Mouse (Mus musculus) adrenal gland (tissue): ENCODE data around the gene Fabp1.

Experiments used
- intact Hi-C: fragments of 180-260 bp; cut with DNase I; formaldehyde crosslinking; loops from one replicate; pipeline ENCODE4 v1.15.1; 2025
- long read RNA-seq, 2 experiments: library from polyadenylated mRNA; unstranded; transcript quantifications; one replicate each; pipeline ENCODE4 v2.0.0; 2020; ENCODE audit warnings: borderline replicate concordance in 1 of 2; ENCODE audit not compliant: insufficient replicate concordance in 1 of 2

The Fabp1 gene
- long read RNA-seq, experiment 1: 0 reads
- long read RNA-seq, experiment 2: 0 reads

DNA sequence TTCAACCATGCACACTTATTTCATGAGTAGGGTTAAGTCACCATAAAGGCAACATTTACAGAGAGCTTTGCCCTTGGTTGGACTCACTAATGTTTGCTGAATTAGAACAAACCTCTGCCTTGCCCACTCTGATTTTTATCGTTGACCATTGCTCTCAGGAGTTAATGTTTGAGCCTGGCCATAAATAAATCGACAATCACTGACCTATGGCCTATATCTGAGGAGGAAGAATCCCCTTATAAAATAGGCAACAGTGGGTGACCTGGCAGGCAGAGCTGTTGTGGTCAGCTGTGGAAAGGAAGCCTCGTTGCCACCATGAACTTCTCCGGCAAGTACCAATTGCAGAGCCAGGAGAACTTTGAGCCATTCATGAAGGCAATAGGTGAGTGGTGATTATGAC is at the start of gene Fabp1:
Fabp1 (plus strand) TSS at position 216 of the 400 bp plus-strand sequence.
- intact Hi-C loops: no loop called here

DNA sequence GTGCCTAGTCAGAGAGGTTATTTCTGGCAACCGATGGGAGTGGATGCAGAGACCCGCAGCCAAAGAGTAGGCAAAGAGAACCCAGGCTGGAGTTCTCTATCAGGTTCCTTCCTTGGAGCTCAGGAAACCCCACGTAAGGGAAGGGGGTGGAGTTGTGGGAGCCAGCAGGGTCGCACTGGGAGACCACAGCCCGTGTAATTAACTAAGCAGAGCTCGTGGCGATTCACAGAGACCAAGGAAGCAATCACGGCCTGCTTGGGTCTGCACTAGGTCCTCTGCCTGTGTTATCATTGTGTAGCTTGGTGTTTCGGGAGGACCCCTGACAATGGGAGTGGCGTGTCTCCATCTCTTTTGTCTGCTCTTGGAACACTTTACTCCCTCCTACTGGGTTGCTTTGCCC is 48.5 kb upstream of the Fabp1 start:
- intact Hi-C loops: no loop called here

DNA sequence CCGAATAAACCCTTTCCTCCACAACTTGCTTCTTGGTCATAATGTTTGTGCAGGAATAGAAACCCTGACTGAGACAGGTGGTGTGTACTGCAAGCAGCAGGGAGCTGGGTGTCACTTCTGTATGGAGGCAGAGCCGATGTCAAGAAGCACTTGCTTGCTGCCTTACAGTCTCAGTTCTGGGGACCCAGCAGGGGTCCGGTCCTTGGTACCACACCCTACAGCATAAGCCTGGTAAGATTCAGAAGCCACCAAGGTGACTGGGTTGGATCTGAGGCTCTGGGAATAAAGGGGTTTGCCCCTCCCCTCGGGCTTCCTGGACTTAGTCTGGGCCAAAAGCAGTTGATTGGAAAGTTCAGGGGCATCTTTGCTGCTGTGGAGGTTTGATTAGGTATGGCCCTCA is 46.1 kb upstream of the Fabp1 start:
- intact Hi-C loops: no loop called here

DNA sequence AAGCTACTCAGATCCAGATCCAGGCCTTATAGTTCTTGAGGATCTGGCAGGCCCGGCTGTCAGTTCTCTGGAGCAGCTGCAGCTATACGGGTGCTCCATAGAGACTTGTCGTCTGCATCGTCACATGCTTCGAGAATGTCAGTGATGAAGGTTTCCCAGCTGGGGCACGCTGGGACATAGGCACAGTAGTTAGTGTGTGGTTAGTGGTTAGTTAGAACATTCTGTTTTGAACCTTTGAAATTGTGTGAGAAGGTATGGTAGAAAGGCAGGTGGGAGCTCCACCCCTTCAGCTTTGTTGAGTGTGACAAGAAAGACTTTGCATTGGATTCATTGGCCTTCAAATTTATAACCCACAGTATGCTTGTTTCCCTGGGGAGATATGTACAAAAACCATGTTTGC is 44.8 kb upstream of the Fabp1 start:
- intact Hi-C loops: no loop called here

DNA sequence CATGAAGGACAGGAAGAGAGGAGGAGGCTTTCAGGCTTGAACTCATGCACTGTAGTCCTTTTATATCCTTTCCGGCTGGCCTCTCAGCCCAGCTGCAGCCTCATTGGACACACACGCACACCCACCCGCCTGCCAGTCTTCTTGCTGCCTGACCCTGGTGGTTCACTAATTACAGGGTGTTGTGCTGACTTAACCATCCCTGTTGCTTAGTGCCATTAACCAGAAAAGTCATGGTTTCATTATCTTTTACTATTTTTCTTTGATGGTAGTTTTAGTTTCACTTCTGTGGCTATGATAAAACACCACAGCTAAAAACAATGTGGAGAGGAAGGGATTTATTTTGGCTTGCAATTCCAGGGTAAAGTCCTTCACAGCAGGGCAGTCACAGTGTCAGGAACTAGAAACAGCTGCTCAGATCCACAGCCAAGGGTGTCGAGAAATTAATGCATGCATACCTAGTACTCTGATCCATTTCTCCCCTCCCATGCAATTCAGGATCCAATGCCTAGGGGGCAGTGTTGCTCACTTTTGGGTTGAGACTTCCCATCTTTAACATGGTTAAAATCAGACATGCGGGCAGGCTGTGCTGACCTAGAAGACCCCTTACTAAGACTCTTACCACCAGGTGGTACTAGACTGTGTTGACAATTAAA is 42.8 kb upstream of the Fabp1 start:
- intact Hi-C loops: no loop called here

DNA sequence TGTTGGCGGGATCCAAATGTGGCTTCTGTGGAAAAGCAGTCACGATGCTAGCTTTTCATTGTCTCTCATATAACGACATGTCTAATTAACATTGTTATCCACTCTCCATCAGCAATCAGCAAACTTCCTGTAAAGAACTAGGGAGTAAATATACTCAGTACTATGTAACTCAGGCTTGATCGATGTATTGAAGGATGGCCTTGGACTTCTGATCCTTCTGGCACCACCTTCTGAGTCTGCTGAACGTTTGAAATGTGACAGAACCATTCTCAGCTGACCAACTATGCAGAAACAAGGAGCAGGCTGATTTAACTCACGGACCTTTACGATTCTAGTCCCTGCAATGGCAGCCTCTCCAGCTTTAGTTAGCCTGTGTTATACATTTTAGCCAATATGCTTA is 38.3 kb upstream of the Fabp1 start:
- intact Hi-C loops: loop anchor here (5.0 kb wide), 1 partner anchor 111 kb away; the partner anchor contains the start of gene Krcc1

DNA sequence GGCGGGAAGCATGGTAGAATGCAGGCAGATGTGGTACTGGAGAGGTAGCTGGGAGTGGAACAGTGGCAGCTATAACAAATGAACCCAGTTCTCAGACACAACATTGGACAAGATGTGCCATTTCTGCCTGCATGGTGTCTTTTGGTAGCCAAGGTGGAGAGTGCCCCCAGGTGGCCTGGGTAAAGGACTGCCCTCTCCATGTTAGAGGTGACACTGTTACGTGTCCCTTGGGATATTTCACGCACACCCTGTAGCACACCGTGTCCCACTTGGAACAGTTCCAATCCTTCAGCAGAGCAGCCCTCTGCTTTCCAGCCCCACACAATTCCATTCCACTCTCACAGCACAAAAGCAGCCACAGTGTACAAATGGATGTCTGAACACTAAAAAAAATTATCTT is 37.4 kb upstream of the Fabp1 start:
- intact Hi-C loops: loop anchor here (5.0 kb wide), 1 partner anchor 110 kb away; the partner anchor contains the start of gene Krcc1

DNA sequence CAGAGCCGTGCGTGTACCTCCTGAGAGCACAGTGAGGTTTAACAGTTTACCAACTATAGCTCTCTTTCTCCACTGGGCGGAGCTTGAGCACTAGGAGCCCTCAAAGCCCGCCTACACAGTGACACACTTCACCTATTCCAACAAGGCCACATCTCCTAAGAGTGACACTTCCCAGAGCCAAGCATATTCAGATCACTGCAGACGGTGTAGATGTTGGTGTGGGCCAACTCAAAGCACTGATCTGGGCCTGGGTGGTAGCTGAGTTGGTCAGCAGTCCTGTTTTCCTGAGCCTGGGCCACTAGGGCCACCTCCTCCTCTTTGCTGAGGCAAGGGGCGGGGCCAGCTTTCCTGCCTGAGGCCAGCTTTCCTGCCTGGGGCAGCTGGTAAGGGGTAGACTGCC is 35.2 kb upstream of the Fabp1 start:
- intact Hi-C loops: loop anchor here (5.0 kb wide), 1 partner anchor 108 kb away; the partner anchor contains the start of gene Krcc1

DNA sequence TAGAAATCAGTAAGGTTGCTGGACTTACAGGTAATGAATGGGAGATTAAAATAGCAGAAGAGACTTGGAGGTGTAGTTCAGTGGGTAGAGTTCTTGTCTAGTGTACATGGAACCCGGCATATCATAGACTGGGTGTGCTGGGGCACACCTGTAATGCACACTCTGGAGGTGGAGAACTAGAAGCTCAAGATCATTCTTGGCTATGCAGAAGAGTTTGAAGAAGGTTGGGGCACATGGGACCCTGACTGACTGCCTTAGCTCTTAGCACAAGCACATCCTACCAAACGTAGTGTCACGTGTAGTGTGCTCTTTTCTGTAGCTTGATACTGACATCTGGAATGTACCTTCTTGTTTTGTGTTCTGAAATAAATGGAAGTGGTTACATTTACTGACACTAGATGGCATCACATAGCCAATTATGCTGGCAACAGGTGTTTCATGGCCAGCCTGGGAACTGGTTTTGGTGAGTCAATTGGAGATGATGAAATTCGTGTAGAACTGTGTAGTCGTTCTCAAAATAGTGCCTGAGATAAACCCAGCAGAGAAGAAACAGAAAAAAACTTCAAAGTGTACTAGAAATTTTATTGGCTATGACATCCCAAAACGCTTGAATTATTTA is 33.0 kb upstream of the Fabp1 start:
- intact Hi-C loops: loop anchor here (5.0 kb wide), 2 partner anchors 236 to 636 kb away; no protein-coding TSS in a partner anchor

DNA sequence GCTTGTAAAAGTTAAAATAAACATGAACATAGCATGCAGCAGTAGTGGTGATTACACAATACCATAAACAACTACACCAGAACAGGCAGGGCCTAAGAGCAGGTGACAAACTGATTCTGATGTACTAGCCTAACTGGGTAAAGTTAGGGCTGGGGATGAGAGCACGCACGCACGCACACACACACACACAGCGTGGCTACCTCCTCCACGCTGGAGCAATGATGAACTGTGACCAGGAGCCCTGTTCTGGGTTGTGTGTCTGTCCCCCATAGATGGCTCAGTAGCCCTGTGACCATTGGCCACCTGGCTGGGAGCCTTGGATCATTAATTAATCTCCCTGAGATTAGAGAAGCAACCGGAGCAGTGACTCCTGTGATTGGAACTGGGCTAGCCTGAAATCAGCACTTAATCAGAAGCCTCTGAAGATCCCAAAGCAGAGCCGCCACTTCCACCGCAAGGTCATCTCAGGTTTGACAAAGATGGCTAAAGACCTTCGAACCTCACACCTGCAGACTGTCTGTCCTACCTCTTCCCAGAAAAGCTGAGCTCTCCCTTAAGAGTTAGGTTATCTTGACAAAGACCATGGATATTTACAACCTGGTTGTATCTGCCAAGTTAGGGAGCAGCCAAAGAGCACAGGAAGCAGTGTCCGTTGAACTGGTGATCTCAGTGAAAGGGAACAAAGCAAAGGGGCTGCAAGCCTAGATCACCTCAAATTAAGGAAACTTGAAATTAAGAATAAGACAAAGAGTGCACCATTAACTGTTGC is 26.6 kb upstream of the Fabp1 start:
- intact Hi-C loops: no loop called here

DNA sequence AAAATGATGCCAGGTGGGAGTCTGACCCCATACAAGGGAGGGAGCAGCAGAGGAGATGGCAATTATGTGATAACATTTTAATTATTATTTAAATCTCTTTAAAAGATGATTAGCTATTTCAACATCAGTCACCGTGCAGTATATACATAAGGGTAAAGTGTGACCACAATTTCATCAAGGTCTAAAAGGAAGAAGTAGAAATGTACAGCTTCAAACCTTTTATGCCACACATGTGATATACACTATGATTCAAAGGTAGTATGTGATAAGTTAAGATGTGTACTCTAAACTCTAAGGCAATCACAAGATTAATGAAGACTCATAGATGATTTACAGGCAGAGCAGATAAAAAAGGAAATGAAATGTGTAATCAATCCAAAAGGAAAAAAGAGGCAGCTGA is 19.0 kb upstream of the Fabp1 start:
- intact Hi-C loops: no loop called here

DNA sequence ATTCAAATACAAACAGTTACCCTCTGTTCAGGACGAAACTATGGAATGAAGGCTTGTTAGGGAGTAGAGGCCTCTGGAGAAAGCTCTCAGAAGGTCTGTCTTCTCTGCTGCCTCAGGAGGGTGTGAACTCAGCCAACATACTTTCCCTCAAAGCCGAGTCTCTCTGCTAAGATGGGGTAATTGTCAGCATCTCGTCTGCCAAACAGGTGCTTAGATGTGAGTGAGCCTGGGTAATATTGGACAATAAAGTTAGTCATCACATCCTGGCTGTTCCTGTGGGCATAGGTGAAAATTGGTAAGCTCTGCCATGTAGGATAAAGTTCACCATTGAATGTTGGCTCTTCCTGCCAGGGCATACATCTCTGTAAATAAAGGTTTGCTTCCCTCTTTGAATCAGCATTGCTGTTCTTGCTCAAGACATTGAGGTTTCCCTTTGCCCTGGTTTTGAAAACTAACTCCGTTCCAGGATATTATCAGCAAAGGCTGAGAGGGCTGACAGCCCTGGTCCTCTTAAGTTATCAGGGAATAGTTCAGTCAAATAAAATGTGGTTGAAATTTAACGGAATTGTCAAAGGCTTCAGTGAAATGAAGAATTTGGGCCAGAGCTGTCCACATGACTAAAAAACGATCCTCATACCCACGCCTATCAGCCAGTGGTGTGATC is 14.6 kb upstream of the Fabp1 start:
- intact Hi-C loops: no loop called here

DNA sequence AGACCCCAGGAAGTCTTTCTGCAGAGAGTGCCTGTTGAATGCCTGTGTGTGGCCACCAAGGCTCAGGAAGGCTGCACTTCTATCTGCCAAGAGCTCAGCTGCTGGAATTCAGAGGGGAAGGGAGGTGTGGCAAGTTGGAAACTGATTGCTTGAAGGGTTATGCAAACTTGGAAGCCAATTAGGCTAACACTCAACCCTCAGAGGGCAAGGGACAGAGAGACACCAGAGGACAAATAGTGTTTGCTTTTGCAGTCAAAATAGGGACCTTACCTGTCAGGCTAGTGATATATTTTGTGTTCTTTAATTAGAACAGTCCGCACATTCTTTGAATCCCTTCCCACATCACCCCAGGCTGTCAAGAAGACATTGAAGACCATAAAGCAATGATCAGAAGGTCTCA is 10.0 kb upstream of the Fabp1 start:
- intact Hi-C loops: no loop called here

DNA sequence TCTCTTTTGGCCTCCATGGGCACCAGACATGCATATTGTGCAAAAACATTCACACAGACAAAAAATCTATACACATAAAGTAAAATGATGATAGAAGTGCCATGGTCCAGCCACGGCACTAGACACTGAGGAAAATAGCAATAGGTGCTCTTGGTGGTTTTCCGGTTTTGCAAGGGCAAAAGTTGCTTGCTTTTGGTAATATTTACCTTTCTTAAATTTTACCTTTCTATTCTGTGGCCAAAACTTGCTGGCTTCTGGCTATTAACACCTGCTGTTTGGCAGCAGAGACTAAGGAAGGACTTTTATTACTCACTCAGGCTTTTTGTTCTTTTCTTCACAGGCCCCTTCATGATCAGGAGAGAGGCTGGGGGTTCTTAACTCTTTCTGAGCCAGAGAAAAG is 9.1 kb upstream of the Fabp1 start:
- intact Hi-C loops: no loop called here

DNA sequence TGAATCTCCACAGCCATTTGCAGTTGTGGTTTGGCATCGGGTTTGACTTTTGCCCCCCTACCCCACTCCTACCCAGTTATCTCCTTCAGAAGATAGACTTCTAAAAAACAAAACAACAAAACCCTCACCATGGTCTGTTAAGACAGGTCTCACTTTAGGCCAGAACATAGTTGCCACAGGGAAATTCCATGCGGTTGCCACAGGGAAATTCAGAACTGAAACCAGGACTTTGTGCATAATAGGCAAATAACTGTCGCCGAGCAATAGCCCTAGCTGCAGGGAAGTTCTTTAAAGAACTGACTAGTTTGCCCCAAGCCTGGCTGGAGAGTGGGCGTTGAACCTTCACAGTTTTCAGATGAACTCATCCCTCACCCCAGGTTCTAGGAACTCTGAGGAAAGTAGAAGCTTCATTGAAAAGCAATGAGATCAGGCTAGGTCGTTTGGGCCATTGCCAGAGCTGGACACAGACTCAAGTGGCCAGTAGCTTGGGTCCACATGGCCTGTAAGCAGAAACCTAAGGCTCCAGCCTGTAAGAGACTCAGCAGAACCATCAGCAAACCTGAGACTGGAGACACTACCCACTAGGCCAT is 6.4 kb upstream of the Fabp1 start:
- intact Hi-C loops: no loop called here

DNA sequence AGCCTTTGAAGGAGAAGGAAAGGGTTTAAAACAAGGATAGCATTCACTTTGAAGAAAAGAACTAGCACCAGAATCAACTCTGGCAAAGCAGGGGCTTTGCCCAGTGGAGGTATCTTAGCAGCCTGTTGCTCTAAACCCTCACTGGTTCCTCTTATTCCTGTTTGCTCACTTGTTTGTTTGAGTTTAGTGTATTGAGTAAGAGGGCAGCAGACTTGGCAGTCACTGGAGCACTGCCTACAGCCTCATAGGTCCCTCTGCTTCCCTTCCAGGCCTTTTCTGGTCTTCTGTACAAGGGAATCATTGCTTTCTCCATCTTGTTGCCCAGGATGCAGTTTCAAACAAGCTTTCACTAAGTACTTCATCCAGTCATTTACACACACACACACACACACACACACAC is 3.5 kb upstream of the Fabp1 start:
- intact Hi-C loops: no loop called here

DNA sequence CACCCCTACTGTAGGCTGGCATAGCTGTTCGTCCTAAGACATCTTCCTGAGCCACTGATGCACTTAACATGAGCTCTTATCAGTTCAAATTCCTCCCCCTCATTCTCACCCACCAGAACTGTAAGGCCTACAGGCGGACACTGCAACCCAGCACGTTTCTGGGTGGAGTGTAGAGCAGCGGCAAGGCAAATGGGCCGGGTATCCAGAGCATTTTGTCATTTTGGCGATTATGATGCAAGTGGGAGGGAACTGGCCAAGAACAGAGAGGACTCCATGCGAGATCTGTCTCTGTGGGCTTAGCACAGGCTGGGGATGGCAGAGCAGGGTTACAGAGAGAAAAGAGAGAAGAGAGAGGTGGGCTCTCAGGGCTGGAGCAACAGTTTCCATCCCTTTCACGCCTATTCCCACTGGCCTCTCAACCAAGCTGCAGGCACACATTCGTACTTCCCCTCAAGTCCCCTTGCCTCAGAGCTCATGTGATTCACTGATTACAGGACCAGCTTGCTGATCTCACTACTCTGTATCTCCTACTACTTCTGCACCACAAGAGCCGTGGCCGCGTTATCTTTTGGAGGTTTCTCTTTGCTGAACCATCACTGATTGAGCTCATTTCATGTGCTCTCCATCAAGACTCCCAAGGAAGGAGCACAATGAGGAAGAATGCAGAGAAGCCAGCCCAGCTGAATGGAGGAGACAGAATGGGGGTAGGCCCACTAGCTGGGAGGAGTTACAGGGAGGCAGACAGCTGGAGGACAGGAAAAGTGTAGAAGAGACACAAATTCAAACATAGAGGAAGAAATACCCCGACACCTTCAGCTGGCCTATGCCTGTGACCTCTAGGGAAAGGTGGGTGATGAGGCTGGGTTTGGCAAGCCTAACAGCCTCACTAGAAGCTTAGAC is 1.7 kb upstream of the Fabp1 start:
- intact Hi-C loops: no loop called here

DNA sequence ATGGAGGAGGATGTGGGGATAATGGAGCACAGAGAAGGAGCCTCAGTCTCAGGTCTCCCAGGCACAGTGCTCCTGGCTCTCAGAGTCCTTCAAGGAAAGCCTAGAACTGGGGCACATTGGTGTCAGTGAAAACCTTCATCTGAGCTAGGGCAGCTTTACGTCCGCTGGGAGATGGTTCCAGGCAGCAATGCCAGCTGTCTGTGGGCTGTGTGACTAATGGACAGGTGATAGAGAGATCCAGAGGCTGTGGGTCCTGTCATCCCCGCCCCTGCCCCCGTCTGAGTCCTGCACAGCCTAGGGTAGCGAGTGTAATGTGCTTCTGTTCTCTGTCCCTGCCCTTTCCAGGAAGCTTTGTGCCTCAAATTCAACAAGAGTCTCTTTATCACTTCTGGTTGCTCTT is 2.3 kb downstream of the Fabp1 start:
- intact Hi-C loops: no loop called here

DNA sequence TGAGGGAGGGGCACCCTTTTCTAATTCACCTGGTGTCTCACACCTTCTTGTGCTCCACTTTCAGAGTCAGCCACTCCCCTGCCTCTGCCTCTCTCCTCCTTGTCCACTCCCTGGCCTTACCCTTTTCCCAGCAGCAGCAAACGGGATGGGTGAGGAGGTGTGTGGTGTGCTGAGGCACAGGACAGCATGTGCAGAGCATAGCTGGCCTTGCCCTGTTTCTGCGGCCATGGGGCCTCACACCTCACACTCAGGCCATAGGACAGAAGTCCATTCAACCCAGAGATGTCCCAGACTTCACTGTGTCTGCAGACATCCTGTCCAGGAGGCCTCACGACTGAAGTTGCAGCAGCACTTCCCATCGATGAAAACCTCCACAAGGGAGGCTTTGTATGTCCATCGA is 4.0 kb downstream of the Fabp1 start:
- intact Hi-C loops: no loop called here

DNA sequence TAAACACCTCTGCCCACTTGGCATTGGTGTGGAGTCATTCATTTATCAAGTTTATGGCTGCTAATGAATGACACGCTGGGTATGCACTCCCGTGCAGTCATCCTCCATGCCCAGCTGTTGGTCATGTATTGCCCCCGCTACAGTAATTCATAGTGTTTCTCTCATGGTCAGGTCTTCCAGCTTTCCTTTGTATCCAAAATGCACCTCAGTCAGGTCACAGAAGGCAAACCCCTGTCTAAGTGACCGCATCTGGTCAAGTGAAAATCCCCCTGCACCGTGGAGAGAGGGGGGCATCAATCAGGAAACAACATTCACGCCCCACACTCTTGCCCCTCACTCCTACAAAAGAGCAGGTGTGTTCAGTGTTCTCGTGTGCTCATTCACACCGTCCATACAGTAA is 4.5 kb downstream of the Fabp1 start:
- intact Hi-C loops: no loop called here
